Mouse (Mus musculus) adrenal gland, adult 10 weeks (tissue): ENCODE data around the gene Rilpl1. TPM values are rescaled to one million over a fixed set of nuclear protein-coding genes. Genes with fewer than 3 reads are reported as not detected.

Experiments
- polyA plus RNA-seq: library from polyadenylated mRNA; stranded (reverse); fragments of 350-450 nt; fragmentation: Illumina TruSeq; extraction: RNeasy Lipid Tissue Mini Kit (QIAGEN cat#74804); gene quantifications from one replicate; pipeline ENCODE4 v1.2.3, GENCODE M21; 2014; ENCODE audit warnings: low read depth, low replicate concordance

Gene Rilpl1
- 6.8 TPM for polyA plus RNA-seq

DNA sequence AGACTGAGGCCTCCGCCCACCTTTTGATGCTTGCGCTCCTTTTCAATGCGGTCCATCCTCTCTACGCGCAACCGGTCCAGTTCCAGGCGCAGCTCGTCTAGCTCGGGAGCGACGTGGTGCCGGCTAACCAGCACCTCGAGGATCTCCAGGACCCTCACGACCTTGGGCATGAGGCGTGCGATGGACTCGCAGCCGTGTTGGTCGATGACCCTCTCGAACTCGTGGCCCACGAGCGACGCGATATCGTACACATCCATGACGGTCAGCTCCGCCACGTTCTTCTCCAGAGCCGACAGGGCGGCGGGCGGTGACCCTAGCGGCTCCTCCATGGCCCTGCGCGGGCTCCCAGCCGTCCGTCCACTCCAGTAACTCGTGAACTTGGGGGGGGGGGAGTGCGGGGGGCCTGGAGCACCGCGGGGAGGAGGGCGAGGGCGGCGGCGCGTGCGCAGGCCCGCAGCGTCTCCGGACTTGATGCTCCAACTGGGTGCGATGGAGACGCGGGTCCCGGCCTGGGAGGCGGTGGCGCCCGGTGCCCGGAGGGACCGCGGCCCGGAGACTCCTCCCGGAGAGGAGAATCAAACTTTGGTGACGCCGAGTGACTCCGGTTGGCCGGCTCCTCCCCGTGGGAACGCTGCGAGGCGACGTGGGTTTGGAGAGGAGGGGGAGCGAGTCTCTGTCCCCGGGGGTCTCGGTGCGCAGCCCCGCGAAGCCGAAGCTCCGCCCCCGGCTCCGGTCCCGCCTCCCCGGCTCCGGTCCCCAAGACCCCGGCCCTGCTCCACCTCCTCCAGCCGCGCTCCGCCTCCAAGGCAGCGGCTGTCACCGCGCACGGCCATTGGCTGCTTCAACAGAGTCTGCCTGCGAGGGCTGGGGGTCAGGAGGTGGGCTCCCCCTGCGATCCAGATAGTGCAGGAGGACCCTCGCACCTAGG lies at the start of gene Rilpl1:
Gene Rilpl1 (minus strand): TSS at position 737 of the 928 bp plus-strand sequence.

DNA sequence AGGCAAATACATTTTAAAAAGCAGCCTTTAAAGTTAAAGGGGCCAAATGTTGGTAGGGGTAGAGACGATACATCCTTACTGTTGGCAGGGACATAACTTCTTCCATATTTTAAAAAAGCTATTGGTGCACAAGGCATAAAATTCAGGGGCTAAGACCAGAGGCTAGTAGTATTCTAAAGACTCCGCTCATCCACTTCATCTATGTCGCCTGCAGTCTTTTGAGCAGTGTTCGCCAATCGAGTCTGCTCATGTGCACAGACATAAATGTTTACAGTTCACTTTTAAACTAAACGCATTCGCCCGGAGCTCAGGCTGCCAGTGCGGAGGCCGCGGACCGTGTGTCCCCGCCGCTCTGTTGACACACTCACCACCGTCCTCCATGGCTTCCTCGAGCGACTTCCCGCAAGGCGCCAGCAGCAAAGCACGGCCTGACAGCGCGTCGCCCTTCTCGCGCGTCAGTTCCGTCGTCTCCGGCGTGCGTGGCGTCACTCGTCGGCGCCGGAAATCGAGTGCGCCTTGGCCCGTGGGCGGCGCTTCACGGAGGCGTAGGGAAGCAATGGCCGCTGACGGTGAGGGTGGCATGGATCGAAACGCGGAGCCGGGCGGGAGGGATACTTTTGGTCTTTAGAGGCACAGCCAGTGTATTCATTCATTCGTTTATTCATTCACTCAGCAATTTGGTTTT lies 47.6 kb upstream of the Rilpl1 start, which contains the start of the genes Eif2b1 and Gtf2h3:
Gene Eif2b1 (minus strand): TSS at position 499 of the 685 bp plus-strand sequence.
Gene Gtf2h3 (plus strand): TSS at position 508 of the 685 bp plus-strand sequence.

DNA sequence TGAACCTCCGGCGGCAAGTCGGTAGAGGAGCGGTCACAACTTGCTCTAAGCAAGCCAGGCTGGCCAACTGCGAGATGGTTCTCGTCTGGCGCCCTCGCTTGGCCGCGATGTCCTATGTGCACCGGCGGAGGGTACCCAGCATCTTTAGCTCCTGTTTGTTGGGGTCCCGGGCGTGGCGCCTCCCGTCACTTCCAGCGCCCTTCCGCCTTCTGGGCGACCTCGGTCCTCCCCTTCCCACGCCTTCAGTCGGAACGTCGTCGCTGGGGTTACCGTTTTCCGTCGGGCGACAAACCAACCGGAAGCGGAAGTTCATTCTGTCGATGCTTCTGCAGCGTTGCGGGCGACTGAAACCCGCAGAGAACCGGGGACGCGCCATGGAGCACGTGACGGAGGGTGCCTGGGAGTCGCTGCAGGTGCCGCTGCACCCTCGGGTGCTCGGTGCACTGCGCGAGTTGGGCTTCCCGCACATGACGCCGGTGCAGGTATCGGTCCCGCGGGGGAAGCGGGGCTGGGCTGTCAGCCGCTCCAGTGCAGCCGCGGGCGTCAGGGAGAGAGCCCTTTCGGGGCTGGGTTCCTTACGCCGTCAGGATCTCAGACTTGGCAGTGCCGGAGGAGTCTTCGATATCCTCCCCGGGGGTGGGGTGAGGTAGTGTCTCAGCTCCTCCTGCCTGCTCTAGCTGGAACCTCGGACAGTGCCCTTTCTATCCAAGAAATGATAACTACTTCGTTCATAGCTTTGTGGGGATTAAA lies 21.5 kb upstream of the Rilpl1 start, which contains the start of gene Ddx55:
Gene Ddx55 (plus strand): TSS at position 307 of the 750 bp plus-strand sequence.

DNA sequence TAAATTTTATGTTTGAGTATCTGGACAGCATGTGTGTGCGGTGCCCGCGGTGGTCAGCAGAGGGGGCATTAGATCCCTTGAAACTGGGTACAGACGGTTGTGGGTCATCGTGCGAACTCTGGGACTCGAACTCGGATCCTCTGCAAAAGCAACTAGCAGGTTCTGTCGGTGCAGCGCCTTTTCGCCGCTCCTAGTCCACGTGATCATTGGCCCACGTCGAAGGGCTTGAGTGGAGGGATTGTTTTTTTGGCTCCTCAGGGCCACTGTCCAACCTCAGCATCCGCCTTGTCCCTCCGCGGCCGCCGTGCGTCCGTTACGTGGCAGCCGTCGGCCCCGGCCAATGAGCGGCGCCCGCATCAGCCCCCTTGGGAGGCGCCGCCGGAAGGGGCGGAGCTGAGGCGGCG lies 9.2 kb upstream of the Rilpl1 start, which contains the start of gene Tmed2:
Gene Tmed2 (plus strand): TSS at position 313 of the 404 bp plus-strand sequence.

DNA sequence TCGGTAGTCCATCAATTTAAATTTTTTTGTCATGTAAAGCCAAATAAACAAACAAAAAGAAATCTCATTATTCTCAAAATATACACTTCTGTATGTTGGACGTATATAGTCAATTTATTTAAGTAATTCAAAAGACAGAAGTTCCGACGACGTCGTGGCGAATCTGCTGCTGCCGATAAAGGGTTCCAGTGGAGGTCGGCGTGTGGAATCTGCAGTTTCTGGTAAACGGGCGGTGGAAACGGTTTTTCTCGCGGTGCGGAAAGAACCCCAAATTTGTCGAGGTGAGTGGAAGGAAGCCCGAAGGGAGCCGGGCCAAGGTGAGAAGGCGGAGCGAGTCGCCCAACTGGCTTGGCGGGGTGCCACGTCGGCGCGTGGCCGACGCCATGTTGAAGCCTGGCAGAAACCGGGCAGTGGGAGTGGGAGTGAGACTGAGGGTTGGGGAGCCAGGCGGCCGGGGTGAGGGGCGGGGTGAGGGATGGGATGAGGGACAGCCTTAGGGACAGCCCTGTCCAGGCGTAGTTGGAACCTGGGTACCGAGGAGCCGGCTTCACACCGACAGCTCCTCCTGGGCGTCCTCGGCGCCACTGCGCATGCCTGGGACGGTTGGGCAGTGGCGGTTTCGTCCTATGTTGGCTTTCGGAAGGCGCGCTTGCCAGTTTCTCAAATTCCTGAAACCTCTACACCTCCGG lies 48.1 kb downstream of the Rilpl1 start, which contains the start of gene Snrnp35:
Gene Snrnp35 (plus strand): TSS at position 169 of the 689 bp plus-strand sequence.

Other genes starting within 250 kb of the Rilpl1 start
- gene Mphosph9, start 203.4 kb downstream of the Rilpl1 start, polyA plus RNA-seq: 11.8 TPM
- 34.5 TPM for gene 2810006K23Rik, start 203.3 kb downstream of the Rilpl1 start, polyA plus RNA-seq
- gene Cdk2ap1, start 168.3 kb downstream of the Rilpl1 start, polyA plus RNA-seq: 227 TPM
- 106 TPM for gene Sbno1, start 105.4 kb downstream of the Rilpl1 start, polyA plus RNA-seq
- gene Kmt5a, start 91.5 kb downstream of the Rilpl1 start, polyA plus RNA-seq: 144 TPM
- 2.6 TPM for gene Rilpl2, start 53.0 kb downstream of the Rilpl1 start, polyA plus RNA-seq
- gene Snrnp35, start 48.3 kb downstream of the Rilpl1 start, polyA plus RNA-seq: 0.58 TPM
- gene Tmed2, start 9.3 kb upstream of the Rilpl1 start, polyA plus RNA-seq: 1,447 TPM
- gene Ddx55, start 21.5 kb upstream of the Rilpl1 start, polyA plus RNA-seq: 11.3 TPM
- 46.1 TPM for gene Eif2b1, start 47.7 kb upstream of the Rilpl1 start, polyA plus RNA-seq
- 6.8 TPM for gene Gtf2h3, start 47.7 kb upstream of the Rilpl1 start, polyA plus RNA-seq
- gene Atp6v0a2, start 97.2 kb upstream of the Rilpl1 start, polyA plus RNA-seq: 54.8 TPM
- 0.82 TPM for gene Dnah10, start 193.7 kb upstream of the Rilpl1 start, polyA plus RNA-seq